Comparison of ENCODE assay signal across 16 mouse cellular contexts in the genomic region with DNA sequence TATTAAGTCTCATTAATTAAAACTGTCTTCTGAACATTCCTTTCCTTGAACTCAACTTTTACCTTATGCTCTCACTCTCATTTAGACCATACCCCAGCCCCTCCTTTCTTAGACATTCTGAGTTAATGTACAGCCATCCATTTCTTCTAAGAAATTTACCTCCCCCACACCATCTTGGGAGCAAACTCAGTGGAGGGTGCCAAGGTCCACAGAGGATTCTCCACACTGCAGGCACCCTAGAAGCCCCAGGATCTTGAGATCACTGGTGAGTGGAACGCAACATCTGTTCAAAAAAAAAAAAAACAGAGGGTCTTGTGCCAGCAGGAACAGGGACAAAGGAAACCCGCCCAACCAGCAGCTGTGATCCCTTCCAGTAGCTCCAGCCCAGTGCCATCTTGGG. TPM values are rescaled to one million over a fixed set of nuclear protein-coding genes. Genes with fewer than 3 reads are reported as not detected.
"Had no signal": no experiment of that assay in that cellular context is flagged by ENCODE, and none has a peak within 500 bp of the region (broad histone marks: within the 10 kb centered on the region; RNA-seq: fewer than 3 reads in every experiment).

No protein-coding gene starts in this region.

- H3K4me3 ChIP-seq: intestine, embryonic 15.5 days; left cerebral cortex, adult 2 months; limb, embryonic 10.5 days; megakaryocyte, embryonic 14.5 days; midbrain, embryonic 15.5 days; neural tube, embryonic 12.5 days; stomach, embryonic 15.5 days had no signal

- H3K4me1 ChIP-seq: intestine, embryonic 15.5 days; limb, embryonic 10.5 days; megakaryocyte, embryonic 14.5 days; midbrain, embryonic 15.5 days; neural tube, embryonic 12.5 days; stomach, embryonic 15.5 days had no signal

- ATAC-seq: intestine, embryonic 15.5 days; midbrain, embryonic 15.5 days had no signal

- H3K36me3 ChIP-seq: intestine, embryonic 15.5 days; limb, embryonic 10.5 days; midbrain, embryonic 15.5 days; neural tube, embryonic 12.5 days; stomach, embryonic 15.5 days had no signal

- H3K27ac ChIP-seq: intestine, embryonic 15.5 days; left cerebral cortex, adult 2 months; limb, embryonic 10.5 days; macrophage; midbrain, embryonic 15.5 days; neural tube, embryonic 12.5 days; stomach, embryonic 15.5 days had no signal

- DNase-seq: lung, embryonic 14.5 days; lung, postnatal 14 days; right cerebral cortex, postnatal 4 days; spleen, adult 18-20 months; thymus, postnatal 36 days had no signal

- H3K9me3 ChIP-seq: intestine, embryonic 15.5 days; limb, embryonic 10.5 days; megakaryocyte, embryonic 14.5 days; midbrain, embryonic 15.5 days; neural tube, embryonic 12.5 days; stomach, embryonic 15.5 days had no signal

- H3K27me3 ChIP-seq: intestine, embryonic 15.5 days; midbrain, embryonic 15.5 days; neural tube, embryonic 12.5 days; stomach, embryonic 15.5 days had no signal

- H3K9ac ChIP-seq: intestine, embryonic 15.5 days; lung, embryonic 14.5 days; midbrain, embryonic 15.5 days; neural tube, embryonic 12.5 days; stomach, embryonic 15.5 days had no signal

- H3K4me2 ChIP-seq: intestine, embryonic 15.5 days; liver, embryonic 11.5 days; lung, embryonic 14.5 days; midbrain, embryonic 11.5 days; midbrain, embryonic 15.5 days; neural tube, embryonic 12.5 days; stomach, embryonic 15.5 days had no signal

RNA-seq across cellular contexts. Expression of gene Acyp2, which starts 13.2 kb away (rescaled TPM):
- total RNA-seq: neutrophil, adult 5-6 weeks had no signal
